Mouse (Mus musculus): ENCODE results near the gene Rab5if. TPM values are rescaled to one million over a fixed set of nuclear protein-coding genes. Genes with fewer than 3 reads are reported as not detected.
A peak's percentile ranks its signal among the peaks of the same experiment; 100 is the strongest.
"Not testable (repeated sequence)": the region's sequence is repeated elsewhere in the genome, so short reads cannot be mapped to it uniquely, and the experiment has no call there.

Rab5if gene
- total RNA-seq (2021), result 100 to 1,000 TPM; 108 to 114 TPM
- long read RNA-seq, experiment 1, transcript Rab5if-201 (4 exons, 1,045 nt), result major isoform, 87 of 90 reads
- long read RNA-seq, experiment 1, partial matches to known transcripts, result 3 of 90 reads
- long read RNA-seq, experiment 1, other reads (novel, unspliced or antisense), result 0 of 90 reads
- long read RNA-seq, experiment 2, transcript Rab5if-201 (4 exons, 1,045 nt), result major isoform, 137 of 152 reads
- long read RNA-seq, experiment 2, transcript Rab5if-203 (3 exons, 765 nt), result minor isoform, 5 of 152 reads
- long read RNA-seq, experiment 2, partial matches to known transcripts, result 5 of 152 reads
- long read RNA-seq, experiment 2, other reads (novel, unspliced or antisense), result 5 of 152 reads

- peak; percentile 96 to 98 for DNase-seq (ENCODE audit: low spot score in 2 of 2)
These were observed at the start of gene Rab5if for GRCm38 (mm10) chr2:156862772-156863486. Rab5if (plus strand) TSS chr2:156863128.

GRCm38 (mm10) chr2:156814344-156814801, 48.6 kb upstream of the Rab5if start:
- no peak for DNase-seq (ENCODE audit: low spot score in 2 of 2)

- DNase-seq (ENCODE audit: low spot score in 2 of 2), result no peak
These were observed 48.0 kb upstream of the Rab5if start for GRCm38 (mm10) chr2:156814893-156815292.

- no peak for DNase-seq (ENCODE audit: low spot score in 2 of 2)
These were observed 47.5 kb upstream of the Rab5if start for GRCm38 (mm10) chr2:156815412-156815811.

- no peak for DNase-seq (ENCODE audit: low spot score in 2 of 2)
These were observed 46.8 kb upstream of the Rab5if start for GRCm38 (mm10) chr2:156816116-156816515.

GRCm38 (mm10) chr2:156825128-156825527, 37.8 kb upstream of the Rab5if start:
- DNase-seq (ENCODE audit: low spot score in 2 of 2), result not testable (repeated sequence)

GRCm38 (mm10) chr2:156834336-156834735, 28.6 kb upstream of the Rab5if start:
- DNase-seq (ENCODE audit: low spot score in 2 of 2), result no peak

GRCm38 (mm10) chr2:156838839-156839238, 24.1 kb upstream of the Rab5if start:
- DNase-seq (ENCODE audit: low spot score in 2 of 2), result no peak

GRCm38 (mm10) chr2:156839319-156840191, 23.4 kb upstream of the Rab5if start, which contains the start of gene Tgif2:
Tgif2 (plus strand) TSS chr2:156840007.
- peak in 1 of 2 experiments; percentile 29 for DNase-seq (ENCODE audit: low spot score in 2 of 2)

- DNase-seq (ENCODE audit: low spot score in 2 of 2), result peak in 1 of 2 experiments; percentile 29
These were observed 22.5 kb upstream of the Rab5if start for GRCm38 (mm10) chr2:156840301-156841027.

GRCm38 (mm10) chr2:156841028-156841840, 21.7 kb upstream of the Rab5if start:
- peak in 1 of 2 experiments; percentile 45 for DNase-seq (ENCODE audit: low spot score in 2 of 2)

GRCm38 (mm10) chr2:156841841-156842706, 20.9 kb upstream of the Rab5if start:
- DNase-seq (ENCODE audit: low spot score in 2 of 2), result peak in 1 of 2 experiments; percentile 55

- no peak for DNase-seq (ENCODE audit: low spot score in 2 of 2)
These were observed 20.2 kb upstream of the Rab5if start for GRCm38 (mm10) chr2:156842711-156843110.

- DNase-seq (ENCODE audit: low spot score in 2 of 2), result no peak
These were observed 19.6 kb upstream of the Rab5if start for GRCm38 (mm10) chr2:156843331-156843730.

- DNase-seq (ENCODE audit: low spot score in 2 of 2), result no peak
These were observed 18.2 kb upstream of the Rab5if start for GRCm38 (mm10) chr2:156844715-156845114.

GRCm38 (mm10) chr2:156847653-156848052, 15.3 kb upstream of the Rab5if start:
- DNase-seq (ENCODE audit: low spot score in 2 of 2), result no peak

GRCm38 (mm10) chr2:156848526-156849182, 14.3 kb upstream of the Rab5if start:
- DNase-seq (ENCODE audit: low spot score in 2 of 2), result no peak

GRCm38 (mm10) chr2:156850505-156850904, 12.4 kb upstream of the Rab5if start:
- no peak for DNase-seq (ENCODE audit: low spot score in 2 of 2)

Measured in layer of hippocampus, postnatal 14 days (tissue).